Mouse (Mus musculus) heart, adult 2 months (tissue): ENCODE results near the gene Sumo3. TPM values are rescaled to one million over a fixed set of nuclear protein-coding genes. Genes with fewer than 3 reads are reported as not detected.

ENCODE experiments used
- DNase-seq, 2 experiments: peaks; one replicate each; pipeline ENCODE4 v3.0.0; 2021
- H3K27ac ChIP-seq: fragments of 200-600 bp; 2 replicates; pipeline ENCODE4 v1.8.1; 2022
- H3K27me3 ChIP-seq: fragments of 200-500 bp; 2 replicates; pipeline ENCODE4 v1.6.1; 2012; ENCODE audit warnings: mild to moderate bottlenecking, low read length, inconsistent platforms, mixed read lengths; ENCODE audit not compliant: control insufficient read depth, insufficient read depth
- H3K36me3 ChIP-seq: fragments of 200-500 bp; 2 replicates; pipeline ENCODE4 v1.6.1; 2012; ENCODE audit warnings: low read length, inconsistent platforms; ENCODE audit not compliant: control insufficient read depth, insufficient read depth
- H3K4me1 ChIP-seq: fragments of 200-500 bp; 2 replicates; pipeline ENCODE4 v1.6.1; 2011; ENCODE audit warnings: low read length; ENCODE audit not compliant: control insufficient read depth, insufficient read depth
- H3K4me3 ChIP-seq: fragments of 200-600 bp; 2 replicates; pipeline ENCODE4 v1.8.1; 2022
- H3K79me2 ChIP-seq: fragments of 200-500 bp; replicated peaks from 2 replicates; pipeline ENCODE4 v1.6.1; 2012; ENCODE audit warnings: mild to moderate bottlenecking, inconsistent platforms, low read length, moderate library complexity, mixed read lengths; ENCODE audit not compliant: control insufficient read depth, insufficient read depth
- H3K9ac ChIP-seq: fragments of 200-500 bp; 2 replicates; pipeline ENCODE4 v1.6.1; 2012; ENCODE audit warnings: low read depth, mild to moderate bottlenecking, control low read depth, inconsistent platforms, low read length, mixed read lengths
- CTCF ChIP-seq: fragments of 200-600 bp; IDR thresholded peaks from 2 replicates; pipeline ENCODE4 v1.8.1; 2022; ENCODE audit warnings: antibody characterized with exemption, mild to moderate bottlenecking, moderate library complexity
- EP300 ChIP-seq: fragments of 200-500 bp; IDR thresholded peaks from 2 replicates; pipeline ENCODE4 v1.6.1; 2011; ENCODE audit warnings: low read depth, low read length, control low read depth; ENCODE audit not compliant: insufficient read depth
- POLR2A ChIP-seq: fragments of 200-500 bp; IDR thresholded peaks from 2 replicates; pipeline ENCODE4 v1.6.1; 2011; ENCODE audit warnings: mild to moderate bottlenecking, low read depth, low read length, control low read depth; ENCODE audit not compliant: insufficient read depth
- WGBS: fragments of 180-500 bp; shearing (Covaris S2); methylation state at CpG from one replicate; pipeline ENCODE4 v1.1.7; 2018; 5-methylcytosine and 5-hydroxymethylcytosine counted together
- intact Hi-C: fragments of 180-260 bp; cut with DNase I; formaldehyde crosslinking; loops from one replicate; pipeline ENCODE4 v1.15.1; 2025
- polyA plus RNA-seq: library from polyadenylated mRNA; depleted of rRNA; stranded (reverse); fragments of >200 nt; gene quantifications from 2 replicates; pipeline ENCODE4 v1.2.3, GENCODE M21; 2012
- total RNA-seq, 2 experiments: library from RNA; stranded (reverse); gene quantifications; 2 replicates each; pipeline ENCODE4 v1.2.3; 2021

Sumo3 gene
- total and polyA plus RNA-seq, 3 experiments: 66.4 to 122 (median 67.8) TPM

- Histone ChIP-seq H3K27me3 (no peaks in the 10 kb centered on the region), H3K4me3 (no peak overlapping the region), H3K9ac (no peak overlapping the region), H3K4me1 (peaks cover 12% of the 10 kb centered on the region), H3K27ac (peak overlapping the region; percentile 99), H3K79me2 (peaks cover 7% of the 10 kb centered on the region), H3K36me3 (no peaks in the 10 kb centered on the region; the same call in 1 of the 2 replicates)
- DNase-seq: no peak
- 33% methylated on average over 5 of the region's 5 CpGs for WGBS
- intact Hi-C loops: no loop called here
- TF ChIP-seq POLR2A: no peak
- TF ChIP-seq CTCF: no peak
- no peak for TF ChIP-seq EP300
Measured at GRCm38 (mm10) chr10:77607441-77607840, 1.5 kb downstream of the Sumo3 start.

GRCm38 (mm10) chr10:77608589-77608988, 2.7 kb downstream of the Sumo3 start:
- no peak for DNase-seq
- 73% methylated on average over 8 of the region's 8 CpGs for WGBS
- no peak for TF ChIP-seq POLR2A
- TF ChIP-seq EP300: no peak
- no peak for TF ChIP-seq CTCF
- peaks cover 17% of the 10 kb centered on the region for H3K4me1 ChIP-seq
- no peak overlapping the region for H3K4me3 ChIP-seq
- H3K79me2 ChIP-seq: peaks cover 7% of the 10 kb centered on the region
- H3K27ac ChIP-seq: no peak overlapping the region
- no peak overlapping the region for H3K9ac ChIP-seq
- intact Hi-C loops: no loop called here
- H3K27me3 ChIP-seq: no peaks in the 10 kb centered on the region
- peaks cover 3% of the 10 kb centered on the region for H3K36me3 ChIP-seq

- no peak overlapping the region for H3K9ac ChIP-seq
- intact Hi-C loops: no loop called here
- H3K4me3 ChIP-seq: no peak overlapping the region
- peaks cover 20% of the 10 kb centered on the region for H3K4me1 ChIP-seq
- H3K79me2 ChIP-seq: peaks cover 7% of the 10 kb centered on the region
- no peaks in the 10 kb centered on the region for H3K27me3 ChIP-seq
- peaks cover 13% of the 10 kb centered on the region for H3K36me3 ChIP-seq
- TF ChIP-seq EP300 (no peak), CTCF (no peak), POLR2A (no peak)
- no peak overlapping the region for H3K27ac ChIP-seq
- no peak for DNase-seq
- WGBS: 72% methylated on average over 8 of the region's 8 CpGs
Measured at GRCm38 (mm10) chr10:77610221-77610961, 4.5 kb downstream of the Sumo3 start.

- DNase-seq: peak; percentile 78 to 82
- H3K4me1 ChIP-seq: peaks cover 11% of the 10 kb centered on the region
- H3K36me3 ChIP-seq: peaks cover 13% of the 10 kb centered on the region
- TF ChIP-seq EP300 (peak; percentile 98), POLR2A (peak; percentile 65; the same call in 1 of the 2 replicates), CTCF (no peak)
- H3K9ac ChIP-seq: peak overlapping the region; percentile 11
- no peak overlapping the region for H3K4me3 ChIP-seq
- intact Hi-C loops: no loop called here
- peak overlapping the region; percentile 94 for H3K27ac ChIP-seq
- H3K27me3 ChIP-seq: no peaks in the 10 kb centered on the region
- peaks cover 7% of the 10 kb centered on the region for H3K79me2 ChIP-seq
- 2% methylated on average over 3 of the region's 3 CpGs for WGBS
Measured at GRCm38 (mm10) chr10:77613409-77613808, 7.5 kb downstream of the Sumo3 start.

GRCm38 (mm10) chr10:77615647-77616046, 9.8 kb downstream of the Sumo3 start:
- TF ChIP-seq CTCF (no peak), EP300 (no peak), POLR2A (no peak)
- no peak for DNase-seq
- no peak overlapping the region for H3K4me3 ChIP-seq
- H3K79me2 ChIP-seq: peaks cover 3% of the 10 kb centered on the region
- H3K36me3 ChIP-seq: peaks cover 13% of the 10 kb centered on the region
- H3K27ac ChIP-seq: no peak overlapping the region
- peaks cover 11% of the 10 kb centered on the region for H3K4me1 ChIP-seq
- no peaks in the 10 kb centered on the region for H3K27me3 ChIP-seq
- WGBS: 90% methylated on average over 8 of the region's 8 CpGs
- H3K9ac ChIP-seq: no peak overlapping the region
- intact Hi-C loops: no loop called here

GRCm38 (mm10) chr10:77616166-77616565, 10.3 kb downstream of the Sumo3 start:
- TF ChIP-seq EP300 (no peak), CTCF (peak; percentile 25; the same call in 1 of the 2 replicates)
- WGBS: 86% methylated on average over 9 of the region's 9 CpGs
- peaks cover 13% of the 10 kb centered on the region for H3K36me3 ChIP-seq

More at GRCm38 (mm10) chr10:77616166-77616565, 10.3 kb downstream of the Sumo3 start:
- H3K79me2 ChIP-seq: no peaks in the 10 kb centered on the region
- no peaks in the 10 kb centered on the region for H3K27me3 ChIP-seq
- H3K4me1 ChIP-seq: peaks cover 8% of the 10 kb centered on the region
- no peak overlapping the region for H3K4me3 ChIP-seq
- H3K27ac ChIP-seq: no peak overlapping the region
- no peak for DNase-seq
- no peak overlapping the region for H3K9ac ChIP-seq
- intact Hi-C loops: no loop called here
